Mouse (Mus musculus) hindbrain, embryonic 14.5 days (tissue): ENCODE results near the gene Apopt1. TPM values are rescaled to one million over a fixed set of nuclear protein-coding genes. Genes with fewer than 3 reads are reported as not detected.

Experiments used
- ATAC-seq: fragments of 200-750 bp; cut with Nextera tagmentation; 2 replicates; pipeline ENCODE4 v1.8.0; 2017; ENCODE audit warnings: moderate number of reproducible peaks, mild to moderate bottlenecking, moderate TSS enrichment, moderate library complexity; ENCODE audit not compliant: low FRiP score
- DNase-seq: peaks from one replicate; pipeline ENCODE4 v3.0.0-alpha.2; 2015; ENCODE audit warnings: low spot score
- H3K27ac ChIP-seq: fragments of 300-500 bp; sonication (generic); 2 replicates; pipeline ENCODE4 v1.5.1; 2014; ENCODE audit warnings: mild to moderate bottlenecking, moderate library complexity
- H3K27me3 ChIP-seq: fragments of 300-500 bp; sonication (generic); 2 replicates; pipeline ENCODE4 v1.6.1; 2014; ENCODE audit warnings: mild to moderate bottlenecking, low read length, mixed read lengths; ENCODE audit not compliant: control insufficient read depth, insufficient read depth
- H3K36me3 ChIP-seq: fragments of 300-500 bp; sonication (generic); replicated peaks from 2 replicates; pipeline ENCODE4 v1.6.1; 2014; ENCODE audit not compliant: control insufficient read depth, insufficient read depth
- H3K4me1 ChIP-seq: fragments of 300-500 bp; sonication (generic); replicated peaks from 2 replicates; pipeline ENCODE4 v1.6.1; 2014; ENCODE audit warnings: antibody characterized with exemption, low read length, mixed read lengths; ENCODE audit not compliant: control insufficient read depth, insufficient read depth
- H3K4me2 ChIP-seq: fragments of 300-500 bp; sonication (generic); replicated peaks from 2 replicates; pipeline ENCODE4 v1.6.1; 2014; ENCODE audit warnings: mild to moderate bottlenecking, moderate library complexity
- H3K4me3 ChIP-seq: fragments of 300-500 bp; sonication (generic); replicated peaks from 2 replicates; pipeline ENCODE4 v1.5.1; 2014; ENCODE audit warnings: mild to moderate bottlenecking, low read length
- H3K9ac ChIP-seq: fragments of 300-500 bp; sonication (generic); 2 replicates; pipeline ENCODE4 v1.6.1; 2014
- H3K9me3 ChIP-seq: fragments of 300-500 bp; sonication (generic); 2 replicates; pipeline ENCODE4 v1.6.1; 2016; ENCODE audit warnings: low read length; ENCODE audit not compliant: control insufficient read depth
- WGBS: fragments of 180-500 bp; shearing (Covaris S2); extraction: QIAGEN DNeasy Blood & Tissue Kit; methylation state at CpG from one replicate; pipeline ENCODE4 v1.1.7; 2014; 5-methylcytosine and 5-hydroxymethylcytosine counted together
- polyA plus RNA-seq: library from polyadenylated mRNA; unstranded; fragments of >200 nt; fragmentation: Nextera tagmentation; extraction: Ambion mirVana; gene quantifications from 2 replicates; pipeline ENCODE4 v1.2.1, GENCODE M21; 2014

The Apopt1 gene
- polyA plus RNA-seq, 1 experiment from 2014 or later: 61.4 TPM

- peak within 1 kb of the TSS; percentile 87 for H3K4me3 ChIP-seq
- ATAC-seq (peak; percentile 91), DNase-seq (peak; percentile 97)
- WGBS: under 1% methylated on average over 51 of the region's 51 CpGs
- H3K9ac ChIP-seq: peak within 1 kb of the TSS; percentile 70
- peak within 1 kb of the TSS; percentile 96 for H3K27ac ChIP-seq
- no peaks in the 10 kb centered on the region for H3K27me3 ChIP-seq
- H3K4me1 ChIP-seq: peaks cover 17% of the 10 kb centered on the region
- no peaks in the 10 kb centered on the region for H3K9me3 ChIP-seq
- peak within 1 kb of the TSS; percentile 79 for H3K4me2 ChIP-seq
- H3K36me3 ChIP-seq: 0 out of 2 replicates have a peak, but pooled peaks cover 18% of the 10 kb centered on the region
Measured at GRCm38 (mm10) chr12:111677882-111678669, 35.0 kb upstream of the Apopt1 start, which contains the start of gene Trmt61a. Gene Trmt61a (plus strand): TSS chr12:111678105.

GRCm38 (mm10) chr12:111678670-111678933 is 34.5 kb upstream of the Apopt1 start:
- Histone ChIP-seq H3K36me3 (peaks cover 18% of the 10 kb centered on the region; the same call in 1 of the 2 replicates), H3K9ac (peak overlapping the region; percentile 70), H3K27me3 (no peaks in the 10 kb centered on the region), H3K27ac (no peak overlapping the region), H3K4me3 (peak overlapping the region; percentile 87), H3K4me1 (peaks cover 17% of the 10 kb centered on the region), H3K9me3 (no peaks in the 10 kb centered on the region), H3K4me2 (peak overlapping the region; percentile 79)
- 9% methylated on average over 13 of the region's 13 CpGs for WGBS
- ATAC-seq: no peak
- DNase-seq: no peak

- H3K4me3 ChIP-seq: peak overlapping the region; percentile 87
- no peaks in the 10 kb centered on the region for H3K27me3 ChIP-seq
- peak overlapping the region; percentile 70; the same call in 1 of the 2 replicates for H3K9ac ChIP-seq
Measured at GRCm38 (mm10) chr12:111678997-111679396, 34.1 kb upstream of the Apopt1 start.

DNA sequence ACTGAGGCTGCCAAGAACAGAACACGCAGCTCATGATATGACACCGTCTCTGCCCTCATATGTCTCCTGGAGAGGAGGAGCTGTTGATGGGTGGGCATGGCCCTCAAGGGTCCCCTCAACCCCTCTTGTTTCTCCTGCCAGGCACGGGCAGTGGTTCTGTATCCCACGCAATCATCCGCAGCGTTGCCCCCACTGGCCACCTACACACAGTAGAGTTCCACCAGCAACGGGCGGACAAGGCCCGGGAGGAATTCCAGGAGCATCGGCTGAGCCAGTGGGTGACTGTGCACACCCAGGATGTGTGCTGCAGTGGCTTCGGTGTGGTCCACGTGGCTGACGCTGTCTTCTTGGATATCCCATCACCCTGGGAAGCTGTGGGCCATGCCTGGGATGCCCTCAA is 32.4 kb upstream of the Apopt1 start:
- H3K36me3 ChIP-seq: peaks cover 18% of the 10 kb centered on the region; the same call in 1 of the 2 replicates
- DNase-seq (no peak), ATAC-seq (no peak)
- H3K4me3 ChIP-seq: no peak overlapping the region
- no peaks in the 10 kb centered on the region for H3K9me3 ChIP-seq
- WGBS: 94% methylated on average over 13 of the region's 13 CpGs
- peaks cover 17% of the 10 kb centered on the region for H3K4me1 ChIP-seq
- no peak overlapping the region for H3K9ac ChIP-seq
- no peak overlapping the region for H3K4me2 ChIP-seq
- H3K27me3 ChIP-seq: no peaks in the 10 kb centered on the region
- no peak overlapping the region for H3K27ac ChIP-seq

More at GRCm38 (mm10) chr12:111678997-111679396, 34.1 kb upstream of the Apopt1 start:
- peak overlapping the region; percentile 79 for H3K4me2 ChIP-seq
- no peak for DNase-seq
- H3K27ac ChIP-seq: no peak overlapping the region
- H3K9me3 ChIP-seq: no peaks in the 10 kb centered on the region
- peaks cover 18% of the 10 kb centered on the region; the same call in 1 of the 2 replicates for H3K36me3 ChIP-seq
- peaks cover 17% of the 10 kb centered on the region for H3K4me1 ChIP-seq
- 60% methylated on average over 7 of the region's 7 CpGs for WGBS
- ATAC-seq: no peak

- no peak overlapping the region for H3K4me3 ChIP-seq
- H3K4me1 ChIP-seq: peaks cover 17% of the 10 kb centered on the region
- H3K9me3 ChIP-seq: no peaks in the 10 kb centered on the region
- 82% methylated on average over 8 of the region's 8 CpGs for WGBS
- DNase-seq (no peak), ATAC-seq (no peak)
- peaks cover 18% of the 10 kb centered on the region; the same call in 1 of the 2 replicates for H3K36me3 ChIP-seq
- H3K27me3 ChIP-seq: no peaks in the 10 kb centered on the region
- no peak overlapping the region for H3K27ac ChIP-seq
- no peak overlapping the region for H3K9ac ChIP-seq
- no peak overlapping the region for H3K4me2 ChIP-seq
Measured at GRCm38 (mm10) chr12:111681305-111681704, 31.8 kb upstream of the Apopt1 start.

GRCm38 (mm10) chr12:111682003-111682402 is 31.1 kb upstream of the Apopt1 start:
- DNase-seq: no peak
- H3K4me3 ChIP-seq: no peak overlapping the region
- H3K27me3 ChIP-seq: no peaks in the 10 kb centered on the region
- 82% methylated on average over 5 of the region's 5 CpGs for WGBS
- ATAC-seq: no peak
- peaks cover 18% of the 10 kb centered on the region; the same call in 1 of the 2 replicates for H3K36me3 ChIP-seq
- H3K4me2 ChIP-seq: no peak overlapping the region
- H3K9ac ChIP-seq: no peak overlapping the region
- no peaks in the 10 kb centered on the region for H3K9me3 ChIP-seq
- H3K27ac ChIP-seq: no peak overlapping the region
- H3K4me1 ChIP-seq: peaks cover 19% of the 10 kb centered on the region

DNA sequence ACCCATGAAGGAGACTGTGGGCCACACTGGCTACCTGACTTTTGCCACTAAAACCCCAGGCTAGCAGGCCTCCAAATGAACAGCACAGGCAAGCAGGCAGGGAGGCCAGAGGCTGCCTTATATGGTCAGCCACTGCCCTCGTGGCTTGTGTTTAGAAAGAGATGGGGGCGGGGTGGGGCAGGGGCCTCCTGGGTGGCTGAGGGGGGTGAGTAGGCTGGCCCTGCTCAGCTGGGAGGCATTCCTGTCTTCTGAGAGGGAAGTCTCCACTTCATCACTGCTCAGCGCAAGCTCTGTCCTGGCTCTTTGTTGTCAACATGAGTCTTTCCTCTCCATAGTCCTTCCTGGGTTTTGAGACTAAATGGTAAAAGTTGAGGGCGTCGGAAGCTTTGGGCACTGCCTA is 30.3 kb upstream of the Apopt1 start:
- WGBS: 67% methylated on average over 5 of the region's 5 CpGs
- no peak for DNase-seq

DNA sequence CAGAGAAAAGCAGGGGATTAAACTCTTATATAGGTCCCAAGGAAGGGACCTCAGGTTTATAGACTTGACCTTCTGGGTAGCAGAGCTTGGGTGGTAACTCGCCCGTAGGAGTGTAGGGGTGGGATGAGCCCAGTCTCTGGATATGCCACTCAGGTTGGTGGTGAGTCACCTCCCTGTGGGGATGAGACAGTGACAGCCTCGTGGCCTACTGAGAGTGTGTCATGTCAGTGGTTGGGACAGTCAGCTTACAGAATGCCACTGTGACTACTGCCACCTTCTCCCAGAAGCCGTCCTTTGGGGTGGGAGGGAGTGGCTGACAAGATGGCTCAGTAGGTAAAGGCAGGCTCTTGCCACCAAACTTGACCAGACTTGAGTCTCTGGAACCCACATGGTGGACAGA is 26.7 kb upstream of the Apopt1 start:
- 91% methylated on average over 4 of the region's 4 CpGs for WGBS
- Histone ChIP-seq H3K4me2 (no peak overlapping the region), H3K27ac (peak overlapping the region; percentile 82), H3K27me3 (no peaks in the 10 kb centered on the region), H3K36me3 (peaks cover 11% of the 10 kb centered on the region; the same call in 1 of the 2 replicates), H3K9me3 (no peaks in the 10 kb centered on the region), H3K4me3 (no peak overlapping the region), H3K4me1 (peaks cover 25% of the 10 kb centered on the region), H3K9ac (no peak overlapping the region)
- ATAC-seq (no peak), DNase-seq (no peak)

More for the DNA sequence above, 30.3 kb upstream of the Apopt1 start:
- no peak overlapping the region for H3K4me2 ChIP-seq
- no peaks in the 10 kb centered on the region for H3K9me3 ChIP-seq
- ATAC-seq: no peak
- H3K27ac ChIP-seq: no peak overlapping the region
- no peaks in the 10 kb centered on the region for H3K27me3 ChIP-seq
- no peak overlapping the region for H3K9ac ChIP-seq
- H3K36me3 ChIP-seq: peaks cover 18% of the 10 kb centered on the region; the same call in 1 of the 2 replicates
- no peak overlapping the region for H3K4me3 ChIP-seq
- H3K4me1 ChIP-seq: peaks cover 21% of the 10 kb centered on the region

GRCm38 (mm10) chr12:111687350-111688068 is 25.6 kb upstream of the Apopt1 start:
- H3K27ac ChIP-seq: peak overlapping the region; percentile 82
- H3K4me1 ChIP-seq: peaks cover 28% of the 10 kb centered on the region
- no peaks in the 10 kb centered on the region for H3K27me3 ChIP-seq
- H3K4me3 ChIP-seq: no peak overlapping the region
- peak overlapping the region; percentile 45 for H3K9ac ChIP-seq
- peaks cover 3% of the 10 kb centered on the region; the same call in 1 of the 2 replicates for H3K36me3 ChIP-seq
- H3K9me3 ChIP-seq: no peaks in the 10 kb centered on the region
- ATAC-seq (peak; percentile 57), DNase-seq (peak; percentile 59)
- H3K4me2 ChIP-seq: 0 out of 2 replicates have a peak overlapping the region, but pooled peaks have one; percentile 2
- 12% methylated on average over 14 of the region's 14 CpGs for WGBS
